Mouse (Mus musculus): ENCODE measurements around the gene Trat1.

The Trat1 gene

DNA sequence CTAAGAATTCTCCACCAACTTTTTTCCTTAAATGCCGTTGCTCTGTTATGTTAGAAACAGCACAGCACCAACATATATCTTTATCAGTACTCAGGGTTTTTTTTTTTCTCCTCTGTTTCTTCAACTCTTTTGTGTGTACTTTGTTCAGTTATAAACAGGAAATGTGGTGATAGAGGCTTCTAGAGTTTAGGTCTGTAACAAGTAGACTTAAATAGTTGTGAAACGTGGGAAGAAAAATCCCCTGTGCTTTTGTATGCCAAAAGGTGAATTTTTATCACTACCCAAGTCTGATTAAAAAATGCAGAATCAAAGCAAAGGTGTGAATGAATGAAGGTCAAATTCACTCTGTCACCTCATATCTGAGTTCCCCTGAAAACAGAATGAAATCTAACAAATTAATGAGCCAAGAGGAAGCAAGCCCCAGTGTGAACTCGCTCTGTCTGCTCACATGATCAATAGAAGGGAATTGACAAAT is at the start of gene Trat1:
TSS of gene Trat1 (minus strand) at position 51 of the 475 bp plus-strand sequence.
- in situ Hi-C loops (cut with MboI; ENCODE audit: low sequenced_read_pairs): no loop called here

DNA sequence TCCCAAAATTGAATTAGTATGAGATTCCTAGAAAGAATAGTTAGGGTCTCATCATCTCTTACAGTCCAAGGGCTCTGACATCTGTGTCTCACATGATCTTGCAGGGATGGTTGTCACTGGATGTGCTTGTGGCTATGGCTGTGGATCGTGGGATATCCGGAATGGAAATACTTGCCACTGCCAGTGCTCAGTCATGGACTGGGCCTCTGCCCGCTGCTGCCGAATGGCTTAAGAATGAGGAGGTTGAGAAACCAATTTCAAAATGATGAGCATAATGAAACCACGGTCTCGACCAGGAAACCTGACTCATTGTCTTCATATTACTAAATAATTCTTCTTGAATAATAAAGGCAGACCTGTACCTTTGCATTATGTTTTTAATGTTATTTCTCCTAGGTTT is 46.7 kb upstream of the Trat1 start:
- in situ Hi-C loops (cut with MboI; ENCODE audit: low sequenced_read_pairs): no loop called here

DNA sequence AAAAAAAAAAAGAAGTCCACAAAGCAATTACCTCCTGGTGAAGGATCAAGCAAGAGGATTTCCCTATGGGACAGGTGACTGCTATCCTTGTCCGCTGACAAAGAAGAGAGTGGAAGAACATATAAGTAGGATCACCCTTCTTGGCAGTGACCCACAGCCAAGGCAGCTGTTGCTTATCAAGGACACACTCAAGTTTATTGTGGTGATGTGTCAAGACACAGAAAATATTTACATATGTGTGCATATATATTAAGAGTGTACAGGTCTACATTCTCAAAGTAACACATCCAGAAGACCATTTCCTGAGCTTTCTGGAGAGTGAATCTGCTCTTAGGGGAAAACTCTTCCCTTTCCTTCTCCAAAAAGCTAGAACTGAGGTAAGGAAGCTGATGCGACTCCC is 44.9 kb upstream of the Trat1 start, which contains the start of gene Retnlb:
TSS of gene Retnlb (plus strand) at position 162 of the 400 bp plus-strand sequence.
- in situ Hi-C loops (cut with MboI; ENCODE audit: low sequenced_read_pairs): no loop called here

DNA sequence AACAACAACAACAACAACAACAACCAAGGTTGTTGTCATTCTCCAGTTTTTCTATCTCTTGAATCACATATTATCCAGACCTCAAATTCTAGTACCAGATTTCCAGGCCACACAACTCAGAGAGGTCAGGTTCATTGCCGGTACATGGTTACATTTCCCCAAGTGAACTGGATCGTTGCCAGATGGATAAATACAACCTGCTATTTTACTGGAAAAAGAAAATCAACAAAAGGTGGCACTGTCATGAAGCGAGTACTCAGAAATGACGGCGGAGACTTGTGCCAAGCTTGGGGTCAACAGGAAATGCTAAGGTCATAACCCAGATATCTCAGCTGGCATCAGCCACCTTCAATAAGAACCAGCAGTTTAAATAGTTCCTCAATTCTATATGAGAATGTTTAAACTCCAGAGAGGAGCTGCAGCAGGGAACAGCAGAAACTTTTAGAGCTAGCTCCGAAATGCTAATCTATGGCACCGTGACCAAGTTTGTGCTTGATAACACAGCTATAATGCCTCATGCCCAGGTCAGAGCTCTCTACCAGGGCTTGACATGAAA is 40.1 kb upstream of the Trat1 start:
- in situ Hi-C loops (cut with MboI; ENCODE audit: low sequenced_read_pairs): no loop called here

DNA sequence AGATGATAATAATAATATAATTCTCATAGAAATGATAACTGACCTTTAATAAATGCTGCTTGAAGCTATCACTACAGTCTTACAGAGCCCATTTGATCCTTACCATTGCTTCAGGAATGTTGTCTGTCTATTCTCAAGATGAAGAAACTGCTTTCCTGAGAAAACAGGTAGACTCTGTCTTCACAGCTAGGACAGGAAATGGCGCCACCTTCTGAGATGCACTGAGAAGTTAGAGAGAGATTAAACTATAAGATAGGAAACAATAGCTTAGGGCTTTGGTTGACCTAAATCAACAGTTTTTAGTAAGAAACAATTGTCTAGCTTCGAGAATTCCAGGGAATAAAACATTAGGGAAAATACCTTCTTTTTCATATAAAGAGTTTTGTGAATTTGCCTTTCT is 37.6 kb upstream of the Trat1 start:
- in situ Hi-C loops (cut with MboI; ENCODE audit: low sequenced_read_pairs): no loop called here

- in situ Hi-C loops (cut with MboI; ENCODE audit: low sequenced_read_pairs): no loop called here
Measured at GRCm38 (mm10) chr16:48806521-48806920, 34.7 kb upstream of the Trat1 start.

- in situ Hi-C loops (cut with MboI; ENCODE audit: low sequenced_read_pairs): no loop called here
Measured at GRCm38 (mm10) chr16:48805412-48805811, 33.6 kb upstream of the Trat1 start.

DNA sequence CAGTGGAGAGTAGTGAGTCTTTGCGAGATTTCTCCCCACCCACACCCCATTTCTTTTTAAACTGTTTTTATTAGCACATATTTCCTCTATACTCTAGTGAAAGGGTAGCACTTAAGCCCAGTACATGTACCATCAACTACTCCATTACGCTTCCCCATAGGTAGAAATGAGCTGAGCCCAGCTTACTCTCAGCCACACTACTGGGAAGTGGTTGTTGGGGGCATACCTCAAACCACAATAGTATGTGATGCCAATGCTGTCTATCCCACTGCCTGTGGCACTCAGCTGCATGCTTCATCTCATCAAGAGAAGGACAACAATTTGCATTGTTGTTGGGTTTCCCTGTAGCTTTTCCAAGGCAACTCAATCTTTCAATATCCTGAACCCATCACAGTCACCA is 29.1 kb upstream of the Trat1 start:
- in situ Hi-C loops (cut with MboI; ENCODE audit: low sequenced_read_pairs): no loop called here

DNA sequence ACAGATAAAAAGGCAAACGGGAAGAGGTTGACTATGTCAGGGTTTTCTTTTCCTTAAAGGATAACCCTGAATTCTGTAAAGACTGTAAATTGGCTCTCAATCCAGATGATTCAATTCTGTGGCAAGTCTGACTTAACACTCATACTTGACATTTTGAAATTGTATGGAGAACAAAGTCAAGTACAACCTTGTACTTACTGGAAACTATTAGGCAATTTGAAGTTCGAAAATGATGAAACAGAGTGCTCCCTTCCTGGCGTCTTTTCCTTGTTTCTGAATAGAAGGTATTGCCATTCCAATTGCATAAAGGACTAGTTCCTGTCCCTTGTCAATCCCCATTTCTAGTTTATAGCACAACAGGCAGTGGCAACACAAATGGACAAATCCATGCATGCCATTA is 27.6 kb upstream of the Trat1 start:
- in situ Hi-C loops (cut with MboI; ENCODE audit: low sequenced_read_pairs): no loop called here

- in situ Hi-C loops (cut with MboI; ENCODE audit: low sequenced_read_pairs): no loop called here
Measured at GRCm38 (mm10) chr16:48798285-48798684, 26.5 kb upstream of the Trat1 start.

DNA sequence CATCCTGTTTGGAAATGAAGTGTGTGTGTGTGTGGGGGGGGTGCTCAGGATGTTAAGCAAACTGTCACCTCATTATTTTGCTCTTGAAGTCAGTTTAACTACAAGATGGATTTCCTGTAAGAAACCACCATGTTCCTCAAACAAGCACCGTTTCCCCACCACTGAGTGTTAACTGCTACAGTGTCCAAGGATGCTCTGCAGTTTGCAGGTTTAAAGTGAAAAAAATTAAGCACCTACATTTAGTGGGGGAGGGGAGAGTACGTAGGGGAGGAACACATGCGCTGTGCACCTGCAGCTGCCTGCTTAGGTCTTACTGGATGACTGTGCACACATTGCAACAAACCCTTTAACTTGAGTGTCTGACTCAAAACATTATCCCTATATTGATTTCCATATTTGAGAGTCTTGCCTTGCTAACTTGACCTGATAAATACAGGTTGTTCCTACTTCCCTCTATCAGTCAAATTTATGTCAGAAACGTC is 16.9 kb upstream of the Trat1 start:
- in situ Hi-C loops (cut with MboI; ENCODE audit: low sequenced_read_pairs): no loop called here

- in situ Hi-C loops (cut with MboI; ENCODE audit: low sequenced_read_pairs): no loop called here
Measured at GRCm38 (mm10) chr16:48786258-48786657, 14.4 kb upstream of the Trat1 start.

DNA sequence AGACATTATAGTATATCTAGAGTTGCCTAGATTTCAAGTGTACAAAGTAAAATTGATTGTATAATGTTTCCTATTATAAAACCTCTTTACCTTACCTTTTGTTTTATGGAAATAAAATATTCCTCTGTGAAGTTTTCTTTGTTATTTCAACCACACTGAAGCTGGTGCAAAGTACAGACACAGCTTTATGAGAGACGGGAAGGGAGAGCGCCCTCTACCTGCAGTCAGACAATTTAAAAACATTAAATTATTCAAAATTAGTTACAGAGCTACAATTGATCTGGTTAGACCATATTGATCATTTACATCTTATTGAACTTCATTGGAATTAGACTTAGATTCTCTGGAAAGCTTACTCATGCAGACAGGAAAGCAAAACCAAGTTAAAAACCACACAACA is 5.4 kb upstream of the Trat1 start:
- in situ Hi-C loops (cut with MboI; ENCODE audit: low sequenced_read_pairs): no loop called here

- in situ Hi-C loops (cut with MboI; ENCODE audit: low sequenced_read_pairs): no loop called here
Measured at GRCm38 (mm10) chr16:48769183-48769582, 2.6 kb downstream of the Trat1 start.

GRCm38 (mm10) chr16:48760643-48761481 is 11.0 kb downstream of the Trat1 start:
- in situ Hi-C loops (cut with MboI; ENCODE audit: low sequenced_read_pairs): no loop called here

DNA sequence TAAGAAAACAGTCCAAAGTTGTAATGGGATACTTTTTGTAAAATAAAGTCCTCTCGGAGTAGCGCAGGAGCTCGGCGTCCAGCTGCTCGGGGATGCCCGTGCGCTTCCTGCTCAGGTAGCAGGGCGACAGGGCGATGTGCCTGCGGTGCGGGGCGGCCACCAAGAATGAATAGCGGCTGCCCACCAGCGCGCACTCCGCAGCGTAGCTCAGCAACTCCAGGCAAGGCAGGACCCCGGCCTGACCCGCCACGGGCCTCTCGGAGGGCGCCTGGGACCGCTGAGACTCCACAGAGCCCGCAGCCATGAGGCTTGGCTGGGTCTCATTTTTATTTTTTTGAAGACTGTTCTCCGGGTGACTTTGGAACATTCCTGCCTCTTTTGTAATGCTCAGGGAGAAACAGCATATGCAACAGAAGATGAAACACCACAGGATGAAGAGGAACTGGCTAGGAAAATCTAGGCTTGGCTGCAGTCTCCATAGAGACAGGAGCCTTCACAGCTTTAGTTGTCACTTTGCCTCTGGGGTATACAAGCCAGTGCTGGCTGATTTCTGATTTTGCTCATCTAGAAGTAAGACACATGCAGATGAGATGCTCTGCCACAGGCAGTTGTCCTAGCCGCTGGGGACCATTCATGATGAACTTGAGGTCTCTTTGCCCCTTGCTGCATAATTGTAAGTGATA is 21.5 kb downstream of the Trat1 start:
- in situ Hi-C loops (cut with MboI; ENCODE audit: low sequenced_read_pairs): no loop called here

GRCm38 (mm10) chr16:48745418-48745817 is 26.4 kb downstream of the Trat1 start:
- in situ Hi-C loops (cut with MboI; ENCODE audit: low sequenced_read_pairs): no loop called here

DNA sequence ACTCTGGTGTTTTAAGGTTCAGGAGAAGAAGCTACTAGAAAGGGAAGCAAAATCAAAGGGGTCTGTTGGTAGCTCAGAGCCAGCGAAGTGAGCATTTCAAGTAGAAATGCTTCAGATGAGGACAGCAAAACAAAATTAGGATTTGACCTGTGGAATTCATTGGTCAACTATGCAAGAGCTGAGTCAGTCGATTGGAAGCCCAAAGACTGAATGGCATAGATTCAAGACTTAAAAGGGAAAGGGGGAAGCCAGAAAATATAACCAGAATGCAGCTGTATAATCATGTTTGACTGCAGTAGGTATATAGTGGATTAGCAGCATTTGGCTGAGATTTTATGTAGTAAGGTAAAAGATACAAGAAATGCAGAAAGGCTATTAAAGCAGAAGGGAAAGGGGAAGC is 26.8 kb downstream of the Trat1 start:
- in situ Hi-C loops (cut with MboI; ENCODE audit: low sequenced_read_pairs): no loop called here

DNA sequence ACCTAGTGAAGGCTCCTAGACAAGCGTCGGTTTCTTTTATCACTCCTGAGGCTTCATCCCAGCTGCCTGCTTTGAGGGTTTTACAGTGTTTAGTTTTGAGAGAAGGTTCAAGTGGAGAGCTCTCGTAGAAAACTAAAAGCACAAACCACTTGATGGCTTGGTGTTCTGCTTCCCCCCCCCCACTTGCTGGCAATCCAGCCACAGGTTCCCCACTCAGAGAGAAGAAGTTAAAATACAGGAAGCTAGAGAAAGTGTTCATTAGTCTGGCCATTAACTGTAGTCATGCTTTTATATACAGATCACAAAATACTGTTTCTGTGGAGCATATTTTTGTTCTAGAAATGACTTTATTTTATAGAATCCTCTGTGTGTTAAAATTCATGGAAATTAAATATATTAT is 30.3 kb downstream of the Trat1 start:
- in situ Hi-C loops (cut with MboI; ENCODE audit: low sequenced_read_pairs): no loop called here

- in situ Hi-C loops (cut with MboI; ENCODE audit: low sequenced_read_pairs): no loop called here
Measured at GRCm38 (mm10) chr16:48739974-48740373, 31.8 kb downstream of the Trat1 start.

- in situ Hi-C loops (cut with MboI; ENCODE audit: low sequenced_read_pairs): no loop called here
Measured at GRCm38 (mm10) chr16:48738429-48738828, 33.4 kb downstream of the Trat1 start.

- in situ Hi-C loops (cut with MboI; ENCODE audit: low sequenced_read_pairs): no loop called here
Measured at GRCm38 (mm10) chr16:48736890-48737289, 34.9 kb downstream of the Trat1 start.
